Mouse (Mus musculus): ENCODE results near the gene Tsnaxip1.
A peak's percentile ranks its signal among the peaks of the same experiment; 100 is the strongest.

Tsnaxip1 gene

GRCm38 (mm10) chr8:105826861-105827848 lies at the start of gene Tsnaxip1, which contains the start of gene Ranbp10:
Gene Tsnaxip1, plus strand, starts transcription at chr8:105827731.
Gene Ranbp10, minus strand, starts transcription at chr8:105827350.
- DNase-seq (ENCODE audit: low spot score): peak; percentile 100

- DNase-seq (ENCODE audit: low spot score): no peak
Measured at GRCm38 (mm10) chr8:105777833-105778232, 49.7 kb upstream of the Tsnaxip1 start.

GRCm38 (mm10) chr8:105780298-105780697 lies 47.2 kb upstream of the Tsnaxip1 start:
- no peak for DNase-seq (ENCODE audit: low spot score)

- DNase-seq (ENCODE audit: low spot score): peak; percentile 63
Measured at GRCm38 (mm10) chr8:105788241-105788640, 39.3 kb upstream of the Tsnaxip1 start.

- no peak for DNase-seq (ENCODE audit: low spot score)
Measured at GRCm38 (mm10) chr8:105788927-105789326, 38.6 kb upstream of the Tsnaxip1 start.

- no peak for DNase-seq (ENCODE audit: low spot score)
Measured at GRCm38 (mm10) chr8:105789626-105790025, 37.9 kb upstream of the Tsnaxip1 start.

- no peak for DNase-seq (ENCODE audit: low spot score)
Measured at GRCm38 (mm10) chr8:105793331-105793730, 34.2 kb upstream of the Tsnaxip1 start.

- DNase-seq (ENCODE audit: low spot score): peak; percentile 52
Measured at GRCm38 (mm10) chr8:105794009-105794598, 33.4 kb upstream of the Tsnaxip1 start.

GRCm38 (mm10) chr8:105795785-105796184 lies 31.7 kb upstream of the Tsnaxip1 start:
- DNase-seq (ENCODE audit: low spot score): peak; percentile 48

- no peak for DNase-seq (ENCODE audit: low spot score)
Measured at GRCm38 (mm10) chr8:105798408-105798807, 29.1 kb upstream of the Tsnaxip1 start.

GRCm38 (mm10) chr8:105799091-105799812 lies 28.3 kb upstream of the Tsnaxip1 start:
- DNase-seq (ENCODE audit: low spot score): peak; percentile 92

- no peak for DNase-seq (ENCODE audit: low spot score)
Measured at GRCm38 (mm10) chr8:105801153-105801904, 26.2 kb upstream of the Tsnaxip1 start.

- no peak for DNase-seq (ENCODE audit: low spot score)
Measured at GRCm38 (mm10) chr8:105804797-105805196, 22.7 kb upstream of the Tsnaxip1 start.

- no peak for DNase-seq (ENCODE audit: low spot score)
Measured at GRCm38 (mm10) chr8:105805346-105805745, 22.2 kb upstream of the Tsnaxip1 start.

- DNase-seq (ENCODE audit: low spot score): no peak
Measured at GRCm38 (mm10) chr8:105805964-105806363, 21.6 kb upstream of the Tsnaxip1 start.

- no peak for DNase-seq (ENCODE audit: low spot score)
Measured at GRCm38 (mm10) chr8:105807766-105808165, 19.8 kb upstream of the Tsnaxip1 start.

GRCm38 (mm10) chr8:105808480-105808879 lies 19.1 kb upstream of the Tsnaxip1 start:
- DNase-seq (ENCODE audit: low spot score): no peak

- no peak for DNase-seq (ENCODE audit: low spot score)
Measured at GRCm38 (mm10) chr8:105810245-105810786, 17.2 kb upstream of the Tsnaxip1 start.

- no peak for DNase-seq (ENCODE audit: low spot score)
Measured at GRCm38 (mm10) chr8:105811061-105811460, 16.5 kb upstream of the Tsnaxip1 start.

- no peak for DNase-seq (ENCODE audit: low spot score)
Measured at GRCm38 (mm10) chr8:105811543-105811942, 16.0 kb upstream of the Tsnaxip1 start.

- DNase-seq (ENCODE audit: low spot score): no peak
Measured at GRCm38 (mm10) chr8:105812511-105812910, 15.0 kb upstream of the Tsnaxip1 start.
